Mouse (Mus musculus): ENCODE measurements around the gene Usp22. TPM values are rescaled to one million over a fixed set of nuclear protein-coding genes. Genes with fewer than 3 reads are reported as not detected.

Usp22 gene
- total RNA-seq, 2 experiments from 2014 or later, result 453 to 469 TPM

GRCm38 (mm10) chr11:61108911-61109361, 65.9 kb downstream of the Usp22 start:
- DNase-seq (ENCODE audit: low spot score in 2 of 2), result no peak

GRCm38 (mm10) chr11:61104241-61104901, 70.5 kb downstream of the Usp22 start:
- DNase-seq (ENCODE audit: low spot score in 2 of 2), result peak; percentile 91 to 93

GRCm38 (mm10) chr11:61102397-61103339, 72.2 kb downstream of the Usp22 start:
- no peak for DNase-seq (ENCODE audit: low spot score in 2 of 2)

Other genes with a start within 250 kb of the Usp22 start
- 10 to 100 TPM; 15.9 to 16.6 TPM for gene Map2k3, start 243.0 kb downstream of the Usp22 start, total RNA-seq (2021)
- gene Kcnj12, start 152.5 kb downstream of the Usp22 start, total RNA-seq (2021), result 1 to 10 TPM; 7.4 to 8.2 TPM
- 1 to 10 TPM; 1.4 to 2.5 TPM for gene Tnfrsf13b, start 48.3 kb downstream of the Usp22 start, total RNA-seq (2021)
- 1 to 10 TPM; 1.4 to 1.8 TPM for gene Aldh3a1, start 32.5 kb upstream of the Usp22 start, total RNA-seq (2021)
- gene Aldh3a2, start 92.4 kb upstream of the Usp22 start, total RNA-seq (2021), result 10 to 100 TPM; 53.5 to 58.7 TPM
- gene Slc47a2, start 167.8 kb upstream of the Usp22 start, total RNA-seq (2021), result under 1 TPM; 0.30 to 0.40 TPM
- 1 to 10 TPM; 1.1 to 1.9 TPM for gene Slc47a1, start 203.3 kb upstream of the Usp22 start, total RNA-seq (2021)